Mouse (Mus musculus): ENCODE measurements at regions not wholly inside any gene's neighbourhood (a gene's known extent, or its start where the extent isn't known, plus 50 kb on each side); places are given as distances from the start of the nearest gene placed in this dataset.

- TF ChIP-seq CTCF (IDR thresholded peaks at IDR 0.05; ENCODE audit: low read depth, low read length) (no peak), GATA1 (IDR thresholded peaks at IDR 0.05; ENCODE audit: borderline replicate concordance, low read length) (no peak), TAL1 (conservative IDR thresholded peaks at IDR 0.05; ENCODE audit: low read depth, low read length) (no peak)
These were observed 325.0 kb downstream of the Pmp22 start for GRCm38 (mm10) chr11:63453786-63454185.

All from G1E (cell line).